Mouse (Mus musculus) CH12.LX (cell line): ENCODE measurements around the gene Epx. TPM values are rescaled to one million over a fixed set of nuclear protein-coding genes. Genes with fewer than 3 reads are reported as not detected.

ENCODE experiments used
- DNase-seq: peaks from one replicate; pipeline ENCODE4 v3.0.0-alpha.2; 2013; ENCODE audit errors: extremely low read depth
- H3K27ac ChIP-seq: 2 replicates; pipeline ENCODE4 v1.5.1; 2012; ENCODE audit warnings: low read depth, mild to moderate bottlenecking, control low read depth, moderate library complexity; ENCODE audit not compliant: insufficient read depth
- H3K27me3 ChIP-seq: replicated peaks from 2 replicates; pipeline ENCODE3; 2012; ENCODE audit warnings: inconsistent platforms
- H3K36me3 ChIP-seq, 2 experiments: replicated peaks in 1 of 2; 2 replicates each; pipeline versions ENCODE3 to v1.6.1; 2012; ENCODE audit warnings: inconsistent platforms in 1 of 2, low read length in 1 of 2, mild to moderate bottlenecking in 1 of 2, mixed read lengths in 1 of 2, moderate library complexity in 1 of 2; ENCODE audit not compliant: control insufficient read depth in 1 of 2, insufficient read depth in 1 of 2
- H3K4me1 ChIP-seq, 2 experiments: 2 replicates each; pipeline ENCODE4 v1.6.1; 2012; ENCODE audit warnings: inconsistent platforms in 1 of 2, moderate library complexity in 1 of 2; ENCODE audit not compliant: insufficient read depth in 2 of 2, control insufficient read depth in 1 of 2
- H3K4me2 ChIP-seq: 2 replicates; pipeline ENCODE4 v1.6.1; 2012; ENCODE audit warnings: low read depth, mild to moderate bottlenecking, control low read depth; ENCODE audit not compliant: poor library complexity, insufficient read depth, severe bottlenecking
- H3K4me3 ChIP-seq, 3 experiments: fragments of 150-350 bp in 1 of 3; sonication (generic) in 1 of 3; replicated peaks in 1 of 3; 2 replicates each; pipeline versions ENCODE3 to v1.5.1; 2011 to 2012; ENCODE audit warnings: low read depth in 2 of 3, low read length in 2 of 3, mild to moderate bottlenecking in 2 of 3, moderate library complexity in 2 of 3, control low read depth in 1 of 3, improper control_type of control experiment in 1 of 3, inconsistent platforms in 1 of 3, mixed read lengths in 1 of 3; ENCODE audit not compliant: poor library complexity in 1 of 3
- H3K79me2 ChIP-seq: replicated peaks from 2 replicates; pipeline ENCODE4 v1.6.1; 2012; ENCODE audit warnings: mild to moderate bottlenecking, moderate library complexity; ENCODE audit not compliant: control insufficient read depth, poor library complexity, insufficient read depth, severe bottlenecking; ENCODE audit errors: extremely low read depth
- H3K9ac ChIP-seq: 2 replicates; pipeline ENCODE4 v1.6.1; 2012; ENCODE audit warnings: low read depth, mild to moderate bottlenecking, control low read depth, moderate library complexity; ENCODE audit not compliant: insufficient read depth
- H3K9me3 ChIP-seq: replicated peaks from 2 replicates; pipeline ENCODE3; 2012; ENCODE audit warnings: low read length, inconsistent platforms, mixed read lengths
- BHLHE40 ChIP-seq: IDR thresholded peaks from 2 replicates; pipeline ENCODE4 v1.6.1; 2011; ENCODE audit warnings: mild to moderate bottlenecking, low read depth, low read length, improper control_type of control experiment
- CHD1 ChIP-seq: IDR thresholded peaks from 2 replicates; pipeline ENCODE4 v1.6.1; 2012; ENCODE audit warnings: low read depth, low read length, improper control_type of control experiment, inconsistent platforms
- CHD2 ChIP-seq: IDR thresholded peaks from 2 replicates; pipeline ENCODE4 v1.6.1; 2011; ENCODE audit warnings: low read length, improper control_type of control experiment
- E2F4 ChIP-seq: IDR thresholded peaks from 2 replicates; pipeline ENCODE4 v1.6.1; 2011; ENCODE audit warnings: low read depth, low read length, improper control_type of control experiment; ENCODE audit not compliant: insufficient replicate concordance
- ELF1 ChIP-seq: IDR thresholded peaks from 2 replicates; pipeline ENCODE4 v1.6.1; 2014; ENCODE audit warnings: low read depth, mild to moderate bottlenecking, inconsistent platforms, low read length, improper control_type of control experiment
- EP300 ChIP-seq: IDR thresholded peaks from 2 replicates; pipeline ENCODE4 v1.6.1; 2011; ENCODE audit warnings: low read length, improper control_type of control experiment
- ETS1 ChIP-seq: conservative IDR thresholded peaks from 2 replicates; pipeline ENCODE4 v1.6.1; 2012; ENCODE audit warnings: low read depth, mild to moderate bottlenecking, inconsistent platforms, low read length, improper control_type of control experiment, moderate library complexity
- GABPA ChIP-seq: IDR thresholded peaks from 2 replicates; pipeline ENCODE4 v1.6.1; 2012; ENCODE audit warnings: low read depth, low read length, improper control_type of control experiment, inconsistent platforms; ENCODE audit not compliant: insufficient replicate concordance
- HCFC1 ChIP-seq: IDR thresholded peaks from 2 replicates; pipeline ENCODE4 v1.6.1; 2012; ENCODE audit warnings: low read depth, mild to moderate bottlenecking, inconsistent platforms, low read length, improper control_type of control experiment
- IRF4 ChIP-seq: IDR thresholded peaks from 2 replicates; pipeline ENCODE4 v1.6.1; 2014; ENCODE audit warnings: low read depth, mild to moderate bottlenecking, inconsistent platforms, low read length, improper control_type of control experiment
- JUN ChIP-seq: IDR thresholded peaks from 2 replicates; pipeline ENCODE4 v1.6.1; 2011; ENCODE audit warnings: low read depth, mild to moderate bottlenecking, low read length, improper control_type of control experiment, moderate library complexity; ENCODE audit not compliant: insufficient read depth
- JUND ChIP-seq: conservative IDR thresholded peaks from 2 replicates; pipeline ENCODE4 v1.6.1; 2011; ENCODE audit warnings: low read depth, low read length, improper control_type of control experiment
- KAT2A ChIP-seq: IDR thresholded peaks from 2 replicates; pipeline ENCODE4 v1.6.1; 2012; ENCODE audit warnings: low read length, improper control_type of control experiment, inconsistent platforms; ENCODE audit not compliant: insufficient replicate concordance
- MAFK ChIP-seq: IDR thresholded peaks from 2 replicates; pipeline ENCODE4 v1.6.1; 2011; ENCODE audit warnings: low read length, improper control_type of control experiment; ENCODE audit not compliant: insufficient replicate concordance
- MAX ChIP-seq: IDR thresholded peaks from 2 replicates; pipeline ENCODE4 v1.6.1; 2011; ENCODE audit warnings: low read length, improper control_type of control experiment
- MEF2A ChIP-seq: IDR thresholded peaks from 2 replicates; pipeline ENCODE4 v1.6.1; 2014; ENCODE audit warnings: low read depth, mild to moderate bottlenecking, inconsistent platforms, low read length, improper control_type of control experiment, borderline replicate concordance
- MYC ChIP-seq: IDR thresholded peaks from 2 replicates; pipeline ENCODE4 v1.6.1; 2011; ENCODE audit warnings: low read depth, mild to moderate bottlenecking, improper control_type of control experiment, low read length
- RCOR1 ChIP-seq: conservative IDR thresholded peaks from 2 replicates; pipeline ENCODE4 v1.6.1; 2012; ENCODE audit warnings: low read depth, mild to moderate bottlenecking, inconsistent platforms, low read length, improper control_type of control experiment
- SIN3A ChIP-seq: IDR thresholded peaks from 2 replicates; pipeline ENCODE4 v1.6.1; 2012; ENCODE audit warnings: low read length, improper control_type of control experiment, inconsistent platforms
- TCF12 ChIP-seq: IDR thresholded peaks from 2 replicates; pipeline ENCODE4 v1.6.1; 2014; ENCODE audit warnings: low read depth, mild to moderate bottlenecking, inconsistent platforms, low read length, improper control_type of control experiment
- UBTF ChIP-seq: IDR thresholded peaks from 2 replicates; pipeline ENCODE4 v1.6.1; 2012; ENCODE audit warnings: low read depth, mild to moderate bottlenecking, inconsistent platforms, low read length, improper control_type of control experiment, moderate library complexity
- USF1 ChIP-seq: IDR thresholded peaks from 2 replicates; pipeline ENCODE4 v1.6.1; 2014; ENCODE audit warnings: low read depth, mild to moderate bottlenecking, inconsistent platforms, low read length, improper control_type of control experiment
- ZC3H11A ChIP-seq: IDR thresholded peaks from 2 replicates; pipeline ENCODE4 v1.6.1; 2012; ENCODE audit warnings: low read depth, mild to moderate bottlenecking, inconsistent platforms, low read length, improper control_type of control experiment
- dilution Hi-C: fragments of 300-500 bp; cut with MboI; formaldehyde crosslinking; loops from 2 replicates; pipeline ENCODE4 v1.14.3; 2020; ENCODE audit warnings: low sequenced_read_pairs; ENCODE audit not compliant: extremely low pct_unique_long_range_greater_than_20kb, extremely low pct_ligation_motif_present
- in situ Hi-C: fragments of 300-500 bp; cut with MboI; formaldehyde crosslinking; loops from 3 replicates; pipeline ENCODE4 v1.14.3; 2019; ENCODE audit warnings: low sequenced_read_pairs, low pct_ligation_motif_present, low pct_unique_long_range_greater_than_20kb, mixed read lengths
- polyA plus RNA-seq: library from polyadenylated mRNA; unstranded; fragments of >175 nt; gene quantifications from 2 replicates; pipeline ENCODE4 v1.2.1, GENCODE M21; 2012; ENCODE audit warnings: low read depth; ENCODE audit not compliant: insufficient read length
- total RNA-seq, 2 experiments: library from RNA; depleted of rRNA; stranded (reverse); fragments of 300-350 nt in 1 of 2; fragments of >200 nt in 1 of 2; gene quantifications; 2 replicates each; pipeline ENCODE4 v1.2.3; 2012 to 2014

The Epx gene
- total and polyA plus RNA-seq, 3 experiments: not detected

DNA sequence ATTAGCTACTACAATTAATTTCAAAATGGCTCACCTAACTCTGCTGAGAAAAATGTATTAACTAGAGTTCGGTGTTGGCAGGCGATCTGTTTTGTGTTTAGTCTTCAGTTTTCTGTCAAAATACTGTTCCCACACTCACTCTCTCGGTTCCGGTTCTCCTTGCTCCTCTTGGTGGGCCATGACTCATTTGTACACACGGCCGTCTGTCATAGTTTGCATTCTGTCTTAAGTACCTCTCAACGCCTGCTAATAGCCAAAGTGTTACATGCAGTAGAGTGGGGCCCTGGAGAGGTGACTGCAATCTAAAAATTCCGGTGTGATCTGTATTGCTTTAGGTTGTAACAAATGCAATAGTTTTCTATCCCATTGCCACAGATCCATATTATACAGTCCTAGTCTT is 34.7 kb downstream of the Epx start:
- H3K4me2 ChIP-seq: peak overlapping the region; percentile 18
- H3K27me3 ChIP-seq: no peaks in the 10 kb centered on the region
- H3K79me2 ChIP-seq: no peaks in the 10 kb centered on the region
- H3K4me3 ChIP-seq: no peak overlapping the region
- H3K9ac ChIP-seq: no peak overlapping the region
- in situ Hi-C loops (no loop called here), dilution Hi-C loops (no loop called here)
- DNase-seq: peak; percentile 76
- H3K9me3 ChIP-seq: no peaks in the 10 kb centered on the region
- no peak overlapping the region for H3K27ac ChIP-seq
- TF ChIP-seq ETS1: peak; percentile 78
- TF ChIP-seq CHD2: no peak
- no peak; the same call in 1 of the 2 replicates for TF ChIP-seq SIN3A
- peak; percentile 89 for TF ChIP-seq IRF4
- TF ChIP-seq TCF12: peak; percentile 51; the same call in 1 of the 2 replicates
- TF ChIP-seq ZC3H11A: no peak
- TF ChIP-seq JUN: peak; percentile 66; the same call in 1 of the 2 replicates
- no peak for TF ChIP-seq HCFC1
- peak; percentile 42; the same call in 1 of the 2 replicates for TF ChIP-seq MEF2A
- TF ChIP-seq RCOR1: no peak
- peak; percentile 39; the same call in 1 of the 2 replicates for TF ChIP-seq MAX
- peak; percentile 43; the same call in 1 of the 2 replicates for TF ChIP-seq ELF1
- TF ChIP-seq EP300: peak; percentile 86
- peak; percentile 47; the same call in 1 of the 2 replicates for TF ChIP-seq BHLHE40
- TF ChIP-seq JUND: peak; percentile 74
- TF ChIP-seq UBTF: no peak
- no peak for TF ChIP-seq KAT2A
- 0 out of 2 replicates have a peak, but pooled peaks have one; percentile 24 for TF ChIP-seq MYC
- no peaks in the 10 kb centered on the region for H3K36me3 ChIP-seq
- H3K4me1 ChIP-seq: peaks cover 9 to 30% of the 10 kb centered on the region in 2 experiments

DNA sequence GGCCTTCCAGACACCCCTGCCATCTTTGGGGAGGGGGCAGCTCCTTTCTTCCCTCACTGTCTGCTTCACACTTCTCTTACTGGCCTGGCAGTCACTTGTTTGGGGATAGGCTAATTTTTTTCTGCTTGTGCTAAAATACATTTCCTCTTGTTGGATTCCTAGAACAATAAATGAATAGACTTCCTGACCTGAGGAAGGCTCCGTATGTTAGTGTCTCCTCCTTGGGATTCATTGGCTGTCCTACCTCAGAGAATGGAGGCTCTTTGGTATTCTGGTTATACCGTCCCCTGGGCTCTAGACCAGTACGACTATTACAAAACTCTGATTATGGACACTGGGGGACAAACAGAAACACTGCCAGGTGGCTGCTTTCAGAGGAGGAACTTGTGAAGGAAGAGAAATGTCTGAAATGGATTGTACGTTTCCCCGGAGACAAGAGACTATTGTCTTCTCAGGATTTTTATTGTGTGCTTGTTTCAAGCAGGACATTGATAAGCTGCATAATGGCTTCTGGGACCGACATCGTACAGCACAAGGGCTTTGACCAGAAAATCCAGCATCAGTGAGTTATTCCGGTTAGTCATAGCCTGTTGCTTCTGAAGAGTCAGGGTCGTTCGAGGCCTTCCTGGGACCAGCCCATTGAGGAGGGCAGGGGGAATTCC is 47.0 kb downstream of the Epx start, which contains the start of gene Lpo:
TSS of gene Lpo (minus strand) at position 51 of the 662 bp plus-strand sequence.
- no peaks in the 10 kb centered on the region for H3K4me1 ChIP-seq
- H3K9ac ChIP-seq: no peak within 1 kb of the TSS
- no peak for DNase-seq
- H3K36me3 ChIP-seq: no peaks in the 10 kb centered on the region
- dilution Hi-C loops: no loop called here
- no peak within 1 kb of the TSS for H3K4me3 ChIP-seq
- H3K27me3 ChIP-seq: peaks cover 6% of the 10 kb centered on the region
- H3K79me2 ChIP-seq: no peaks in the 10 kb centered on the region
- TF ChIP-seq CHD1 (no peak), GABPA (no peak), IRF4 (no peak), E2F4 (no peak), SIN3A (no peak), MAFK (no peak), MYC (no peak), EP300 (no peak), UBTF (no peak), USF1 (no peak), ELF1 (no peak)
- H3K27ac ChIP-seq: no peak within 1 kb of the TSS
- no peak within 1 kb of the TSS for H3K4me2 ChIP-seq
- in situ Hi-C loops: no loop called here
- no peaks in the 10 kb centered on the region for H3K9me3 ChIP-seq
